Mouse (Mus musculus) mouse trophoblast stem cell (cell line): ENCODE results near the gene Acadsb.
"Not testable (repeated sequence)": the region's sequence is repeated elsewhere in the genome, so short reads cannot be mapped to it uniquely, and the experiment has no call there.

Experiments used
- in situ Hi-C, 2 experiments: fragments of 300-500 bp; cut with MseI, MboI; formaldehyde crosslinking; loops; 2 replicates in 1 of 2; 3 replicates in 1 of 2; pipeline ENCODE4 v1.15.1; 2025

The Acadsb gene

DNA sequence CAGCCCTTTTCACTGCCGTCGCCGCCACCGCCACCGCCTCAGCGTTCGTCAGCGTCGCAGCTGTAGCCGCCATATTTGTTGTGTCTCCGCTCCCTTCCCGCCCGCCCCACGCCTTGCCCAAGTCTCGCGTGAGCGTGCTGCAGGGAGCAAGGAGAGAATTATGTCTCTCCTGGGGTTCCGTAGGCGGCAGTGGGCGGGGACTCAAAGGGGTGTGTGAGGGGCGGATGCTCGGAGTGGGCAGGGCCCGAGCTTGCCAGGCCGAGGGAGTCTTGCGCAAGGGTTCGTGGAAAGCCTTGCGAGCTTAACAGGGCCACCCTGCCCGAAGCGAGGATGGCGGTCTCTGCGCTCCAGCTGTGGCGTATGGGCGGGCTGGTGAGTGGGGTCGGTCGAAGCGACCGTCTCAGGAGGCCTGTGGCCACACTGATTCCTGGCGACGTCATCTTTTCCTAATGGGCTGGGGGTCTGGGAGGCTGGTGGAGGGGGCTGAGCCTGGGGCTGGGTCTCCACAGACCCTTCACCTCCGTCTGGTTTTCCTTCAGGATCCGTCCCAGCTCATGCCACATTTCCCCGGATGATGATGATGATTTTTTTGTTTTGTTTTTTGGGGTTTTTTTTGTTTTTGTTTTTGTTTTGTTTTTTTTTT, at the start of gene Acadsb, which contains the start of gene Ikzf5:
TSS of gene Acadsb (plus strand) at position 186 of the 643 bp plus-strand sequence.
TSS of gene Ikzf5 (minus strand) at position 106 of the 643 bp plus-strand sequence.
- in situ Hi-C loops, result no loop called here

DNA sequence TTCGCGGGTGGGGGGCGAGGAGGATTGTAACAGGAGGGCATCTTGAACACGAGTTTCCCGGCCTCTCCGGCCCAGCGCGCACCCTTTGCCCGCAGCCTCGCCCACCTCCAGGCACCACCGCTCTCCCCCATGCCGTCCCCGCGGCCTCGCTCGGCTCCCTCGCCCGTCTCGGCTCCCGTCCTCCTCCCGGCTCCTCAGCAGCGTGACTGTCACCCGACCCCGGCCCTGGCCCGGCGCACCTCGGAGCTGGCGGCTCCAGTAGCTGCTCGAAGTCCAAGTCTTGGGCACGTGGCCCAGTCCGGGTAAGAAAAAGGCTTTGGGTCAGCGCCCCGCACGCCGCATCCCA, 48.2 kb upstream of the Acadsb start:
- in situ Hi-C loops, result no loop called here

DNA sequence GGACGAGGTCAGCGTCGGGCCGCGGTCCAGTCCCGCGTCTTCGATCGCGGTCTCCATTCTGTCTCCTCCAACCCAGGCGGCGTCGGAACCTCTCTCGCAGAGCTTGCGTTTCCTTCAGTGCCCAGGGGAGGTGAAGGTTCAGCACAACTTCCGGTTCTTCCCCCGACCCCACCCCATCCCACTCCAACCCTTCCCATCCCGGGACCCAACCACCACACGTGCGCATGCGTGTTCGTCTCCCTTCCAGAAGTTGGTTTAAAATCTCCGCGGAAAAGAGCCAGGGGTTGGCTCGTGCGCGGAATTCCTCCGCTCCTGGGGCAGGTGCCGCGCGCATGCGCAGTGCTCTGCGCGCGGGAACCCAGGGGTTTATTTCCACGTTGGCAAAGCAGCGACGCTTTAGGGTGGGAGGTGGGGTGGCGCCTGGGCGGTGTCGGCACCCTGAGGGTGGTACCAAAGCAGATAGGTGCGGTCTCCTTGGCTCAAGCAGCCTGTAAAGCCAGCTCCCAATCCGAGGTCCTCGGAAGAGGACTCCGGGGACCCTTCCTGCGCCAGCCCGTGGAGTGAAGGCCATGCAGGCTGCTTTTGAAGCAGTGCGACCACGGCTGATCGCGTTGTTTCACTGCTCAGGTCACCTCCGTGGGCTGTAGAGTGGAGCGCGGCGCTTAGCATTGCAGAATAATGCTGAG, 47.6 kb upstream of the Acadsb start, which contains the start of gene 2310057M21Rik:
TSS of gene 2310057M21Rik (minus strand) at position 145 of the 686 bp plus-strand sequence.
- in situ Hi-C loops, result no loop called here

DNA sequence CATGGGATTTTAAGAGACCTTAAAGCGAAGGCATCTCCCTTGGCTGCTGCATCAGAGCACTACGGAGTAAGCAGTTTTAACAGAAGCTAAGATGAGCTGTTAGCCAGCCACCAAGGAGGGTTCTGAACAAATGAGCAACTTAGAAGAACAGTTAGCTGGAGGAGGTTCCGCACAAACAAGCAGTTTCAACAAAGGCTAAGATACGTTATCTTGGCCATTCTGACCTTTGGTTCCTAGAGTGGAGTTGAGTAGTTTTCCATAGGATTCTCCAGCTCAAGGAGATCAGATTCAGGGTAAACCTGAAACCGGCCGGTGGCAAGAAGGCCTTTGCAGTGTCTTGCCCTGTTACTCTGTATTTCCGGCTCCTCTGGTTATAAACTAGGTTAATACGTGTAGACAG, 46.3 kb upstream of the Acadsb start:
- in situ Hi-C loops, result no loop called here

DNA sequence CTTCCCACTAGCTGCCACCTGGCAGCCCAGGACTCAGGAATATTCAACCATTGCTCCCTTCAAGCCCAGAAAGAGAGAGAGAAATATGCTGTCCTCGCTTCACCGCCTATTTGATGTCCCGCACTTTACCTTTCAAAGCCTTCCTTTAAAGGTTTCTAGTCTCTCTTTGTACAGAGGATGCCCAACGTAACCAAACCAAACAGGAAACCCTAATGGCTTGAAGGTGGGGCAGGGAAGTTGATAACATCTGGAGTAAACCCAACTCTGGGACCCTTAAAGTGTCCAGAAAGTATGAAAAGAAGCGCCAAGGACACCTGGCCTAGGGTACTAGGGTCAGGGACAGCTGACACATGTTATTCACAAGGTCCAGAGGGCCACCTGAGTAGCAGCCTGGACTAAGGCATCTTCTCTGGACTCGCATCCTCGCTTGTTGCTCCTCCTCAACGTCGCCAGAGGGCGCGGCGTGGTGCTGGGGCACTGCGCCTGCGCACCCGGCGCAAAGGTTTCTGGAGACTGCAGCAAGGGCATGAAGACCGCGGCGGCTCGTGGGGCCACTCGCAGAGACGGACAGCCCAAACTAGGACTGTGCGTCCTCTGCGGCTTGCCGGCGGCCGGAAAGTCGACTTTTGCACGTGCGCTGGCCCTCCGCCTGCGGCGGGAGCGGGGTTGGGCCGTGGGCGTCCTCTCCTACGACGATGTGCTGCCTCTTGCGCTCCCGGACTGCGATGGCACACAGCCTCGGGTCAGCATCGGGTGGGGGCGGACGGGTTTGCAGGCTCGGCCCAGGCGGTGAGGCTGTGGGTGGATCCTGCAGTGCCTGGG, 39.5 kb upstream of the Acadsb start, which contains the start of gene Pstk:
TSS of gene Pstk (plus strand) at position 494 of the 822 bp plus-strand sequence.
- in situ Hi-C loops, result no loop called here

DNA sequence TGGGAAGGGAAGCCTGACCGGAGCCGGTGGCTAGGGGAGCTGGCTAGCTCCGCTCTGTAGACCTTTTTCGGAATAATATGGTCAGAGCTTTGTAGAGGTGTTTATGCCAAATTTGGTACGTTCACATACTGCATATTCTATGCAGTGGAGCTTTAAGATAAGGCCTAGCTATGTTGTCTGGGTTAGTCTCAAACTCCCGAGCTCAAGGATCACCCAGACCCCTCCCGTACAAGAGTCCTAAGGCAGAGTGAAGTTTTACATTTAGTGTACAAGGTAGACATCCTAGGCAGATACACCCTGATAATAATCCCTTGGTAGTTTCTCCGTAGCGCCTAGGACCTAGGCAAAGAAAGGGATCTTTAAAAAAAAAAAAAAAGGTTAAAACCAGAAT, 38.9 kb upstream of the Acadsb start:
- in situ Hi-C loops, result no loop called here

DNA sequence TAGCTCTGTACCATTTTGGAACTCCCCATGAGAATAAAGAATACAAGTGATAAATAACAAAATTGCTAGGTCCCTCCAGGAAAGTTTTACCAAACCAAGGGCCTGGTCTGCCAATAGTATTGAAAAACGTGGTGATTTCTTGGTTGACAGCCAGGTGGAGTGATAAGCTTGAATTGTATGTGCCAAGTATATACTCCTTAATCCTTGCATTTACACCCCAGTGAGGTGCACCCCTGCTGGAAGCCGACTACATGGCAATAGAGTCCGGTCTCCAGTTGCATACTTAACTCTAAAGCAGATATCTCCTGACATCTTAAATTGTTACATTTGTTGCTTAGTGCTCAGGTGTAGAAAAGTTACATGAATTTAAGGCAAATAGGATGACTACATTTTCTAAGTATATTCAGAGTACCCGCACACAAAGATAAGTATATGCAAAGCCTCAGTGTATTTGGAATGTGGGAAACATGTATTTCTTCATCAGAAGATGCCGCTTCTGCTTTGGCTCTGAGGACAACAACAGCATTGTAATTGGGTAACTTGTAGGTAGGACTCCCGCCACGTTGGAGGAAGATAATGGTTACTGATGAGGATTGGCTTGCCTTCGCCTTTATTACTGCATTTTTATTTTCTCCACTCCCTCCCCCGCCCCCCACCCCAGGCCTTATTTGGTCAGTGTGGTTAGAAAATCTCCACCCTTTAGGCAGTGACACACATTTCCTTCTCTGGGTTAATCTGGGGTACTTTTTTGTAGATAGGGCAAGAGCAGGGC, 38.3 kb upstream of the Acadsb start:
- in situ Hi-C loops, result no loop called here

DNA sequence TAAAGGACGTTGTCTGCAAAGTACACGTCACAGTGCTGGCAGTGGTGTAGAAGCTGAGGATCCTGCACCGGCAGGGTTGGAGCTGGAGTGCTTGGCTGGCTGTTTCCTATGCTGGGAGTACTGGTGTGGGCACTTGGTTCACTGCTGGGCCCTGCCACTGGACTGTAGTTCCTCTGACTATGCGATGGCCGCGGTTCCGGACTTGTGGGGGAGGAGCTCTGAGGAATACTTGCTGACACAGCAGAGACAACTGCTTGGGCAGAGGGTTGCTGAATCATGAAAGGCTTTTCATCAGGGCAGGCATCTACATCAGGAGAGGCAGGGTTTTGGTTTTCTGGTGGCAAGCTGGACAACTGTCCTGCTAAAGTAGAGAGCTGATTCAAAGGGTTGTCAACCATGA, 18.6 kb upstream of the Acadsb start:
- in situ Hi-C loops, result not testable (repeated sequence)

DNA sequence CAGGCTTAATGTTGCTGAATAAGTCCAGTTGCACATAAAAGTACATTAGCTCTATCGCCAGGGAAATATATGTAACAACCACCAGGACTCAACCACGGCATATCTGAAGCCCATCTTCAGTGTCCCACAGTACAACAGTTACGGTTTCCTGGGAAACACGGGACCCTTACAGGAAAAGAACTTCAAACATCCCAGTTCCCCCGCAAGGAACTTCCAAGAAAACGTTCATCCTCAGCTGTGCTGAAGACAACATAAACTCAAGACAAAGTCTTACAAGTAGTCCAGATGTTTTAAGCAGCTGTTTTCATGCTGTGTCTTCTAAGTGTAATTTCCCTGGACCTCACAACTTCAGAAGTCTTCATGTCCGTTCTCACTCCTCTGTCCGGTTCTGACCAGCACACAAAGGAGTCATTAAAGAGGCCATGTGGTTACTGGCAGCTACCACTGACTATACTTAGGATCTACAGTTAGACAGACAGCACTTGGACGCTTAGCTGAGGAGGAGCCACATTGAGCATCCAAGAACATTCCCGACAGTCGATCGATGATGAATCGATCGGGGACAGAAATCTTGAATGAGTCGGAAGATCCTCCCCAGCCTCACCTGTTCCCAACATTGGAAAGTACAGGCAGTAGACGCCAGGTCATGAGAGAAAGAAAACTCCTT, 947 bp upstream of the Acadsb start:
- in situ Hi-C loops, result no loop called here

DNA sequence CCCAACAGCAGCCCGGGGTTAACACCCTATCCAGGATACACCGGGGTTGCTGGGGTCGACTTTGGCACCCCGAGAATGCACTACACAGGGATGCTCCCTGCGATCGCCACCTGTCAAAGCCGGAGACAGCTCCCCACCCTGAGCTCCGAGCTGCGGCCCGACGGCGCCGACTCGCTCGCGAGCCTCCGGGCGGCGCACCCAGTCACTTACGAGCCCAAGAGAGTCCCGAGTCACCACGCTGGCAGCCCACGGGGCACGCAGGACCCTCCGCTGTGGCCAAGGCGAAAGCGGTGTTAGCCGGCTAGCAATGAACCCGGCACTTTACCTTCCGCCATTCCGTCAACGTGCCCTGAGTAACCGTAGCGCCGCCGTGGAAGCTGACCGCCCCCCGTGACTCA, 414 bp upstream of the Acadsb start:
- in situ Hi-C loops, result no loop called here

DNA sequence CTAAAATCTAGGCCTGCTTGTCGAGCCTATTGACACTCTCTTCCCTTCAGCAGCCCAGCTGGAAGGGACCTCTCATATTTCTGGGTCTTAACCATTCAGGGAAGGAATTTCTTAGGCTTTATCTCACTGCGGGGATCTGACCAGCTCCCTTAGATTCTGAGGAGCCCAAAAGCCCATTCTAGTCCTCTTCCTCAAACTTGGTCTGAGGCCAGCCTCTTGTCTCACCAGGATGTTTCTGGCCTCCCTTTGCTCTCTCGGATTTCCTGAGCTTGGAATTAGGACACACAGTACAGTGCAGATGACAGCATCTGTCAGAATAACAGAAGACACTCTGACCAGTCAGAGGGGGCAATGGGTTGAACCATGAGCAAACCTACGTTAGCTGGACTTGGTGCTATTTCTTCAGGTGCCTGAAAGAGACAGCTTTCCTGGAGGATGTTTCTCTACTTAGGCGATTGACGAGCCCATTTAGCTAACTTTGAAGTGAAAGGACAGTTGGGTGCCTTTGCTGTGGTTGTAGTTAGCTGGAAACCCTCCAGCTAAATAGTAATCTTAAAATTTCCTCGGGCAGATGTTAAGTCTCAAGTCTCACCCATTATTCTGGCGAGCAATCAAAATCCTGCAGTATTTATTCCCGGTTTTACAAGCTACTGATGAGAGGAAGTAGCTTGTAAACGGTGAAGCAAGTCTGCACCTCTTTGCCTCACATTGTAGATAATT, 980 bp downstream of the Acadsb start:
- in situ Hi-C loops, result no loop called here

DNA sequence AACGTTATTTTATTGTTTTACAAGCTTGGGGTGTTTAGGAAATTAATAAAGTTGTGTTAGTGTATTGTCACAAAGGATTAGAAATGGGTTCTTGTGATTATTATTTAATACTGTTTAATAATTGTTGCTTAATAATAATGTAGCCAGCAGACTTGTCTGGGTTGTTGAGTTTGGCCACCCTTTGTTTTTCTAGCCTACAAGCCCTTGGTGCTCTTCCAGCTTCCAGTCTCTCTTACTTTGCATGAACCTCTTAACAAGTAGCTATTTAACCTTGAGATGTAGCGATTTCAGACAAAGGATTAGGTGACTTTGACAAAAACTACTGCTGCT, 1.5 kb downstream of the Acadsb start:
- in situ Hi-C loops, result no loop called here

DNA sequence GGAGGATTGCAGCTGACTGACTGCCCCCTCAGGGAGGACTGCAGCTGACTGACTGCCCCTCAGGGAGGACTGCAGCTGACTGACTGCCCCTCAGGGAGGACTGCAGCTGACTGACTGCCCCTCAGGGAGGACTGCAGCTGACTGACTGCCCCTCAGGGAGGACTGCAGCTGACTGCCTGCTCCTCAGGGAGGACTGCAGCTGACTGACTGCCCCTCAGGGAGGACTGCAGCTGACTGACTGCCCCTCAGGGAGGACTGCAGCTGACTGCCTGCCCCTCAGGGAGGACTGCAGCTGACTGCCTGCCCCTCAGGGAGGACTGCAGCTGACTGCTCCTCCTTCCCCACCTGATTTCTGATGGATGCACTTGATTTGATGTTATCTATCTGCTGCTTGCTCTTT, 6.3 kb downstream of the Acadsb start:
- in situ Hi-C loops, result not testable (repeated sequence)

DNA sequence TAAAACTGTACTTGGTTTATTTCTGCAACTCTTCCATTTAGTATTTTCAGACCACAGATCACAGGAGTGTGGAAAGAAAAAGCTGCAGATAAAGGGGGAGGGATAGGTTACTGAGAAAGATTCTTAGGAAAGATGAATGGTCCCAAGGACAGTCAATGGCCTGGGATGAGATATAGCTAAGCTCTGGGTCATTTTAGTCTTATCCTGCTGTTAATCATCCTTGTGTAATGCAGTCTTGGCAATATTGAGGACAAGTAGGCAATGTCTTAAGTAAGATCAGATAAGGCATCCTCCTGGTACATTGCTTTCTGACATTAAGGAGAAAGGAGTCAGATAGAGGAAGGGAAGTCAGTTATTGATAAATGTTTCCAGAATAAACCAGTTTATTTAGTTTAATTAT, 7.2 kb downstream of the Acadsb start:
- in situ Hi-C loops, result no loop called here

DNA sequence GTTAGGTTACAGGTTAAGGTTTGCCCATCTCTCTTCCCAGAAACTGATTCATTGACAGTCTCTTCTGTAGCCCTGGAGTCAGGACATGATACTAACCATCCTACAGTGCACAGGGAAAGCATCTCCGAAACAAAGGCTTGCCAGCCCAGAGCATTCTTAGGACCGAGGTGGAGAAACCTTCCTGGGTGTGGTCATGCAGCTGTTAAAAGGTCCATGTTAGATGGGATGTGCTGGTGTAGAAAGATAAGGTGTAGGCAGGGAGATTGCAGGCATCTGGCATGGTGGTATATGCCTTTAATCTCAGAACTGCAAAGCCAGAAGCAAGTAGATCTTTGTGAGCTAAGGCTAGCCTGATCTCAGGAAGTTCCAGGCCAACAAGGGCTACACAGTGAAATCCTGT, 14.5 kb downstream of the Acadsb start:
- in situ Hi-C loops, result no loop called here

DNA sequence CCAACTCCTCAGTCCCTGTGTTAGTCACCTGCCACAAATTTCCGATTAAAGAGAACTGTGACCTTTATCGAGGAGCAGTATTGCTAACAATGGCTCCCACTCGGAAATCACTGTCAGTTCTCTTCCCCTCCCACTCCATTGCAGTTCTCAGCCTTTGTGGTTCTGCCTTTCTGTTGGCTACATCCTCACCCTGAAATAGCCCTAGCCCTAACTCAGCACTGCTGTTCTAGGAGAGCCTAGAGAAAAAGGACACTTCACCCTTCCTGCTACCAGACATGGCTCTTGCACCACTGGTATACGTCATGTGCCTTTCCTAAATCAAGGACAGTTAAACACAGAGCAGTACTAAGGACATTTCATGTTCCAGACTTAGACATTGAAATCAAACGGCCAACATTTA, 16.9 kb downstream of the Acadsb start:
- in situ Hi-C loops, result no loop called here

DNA sequence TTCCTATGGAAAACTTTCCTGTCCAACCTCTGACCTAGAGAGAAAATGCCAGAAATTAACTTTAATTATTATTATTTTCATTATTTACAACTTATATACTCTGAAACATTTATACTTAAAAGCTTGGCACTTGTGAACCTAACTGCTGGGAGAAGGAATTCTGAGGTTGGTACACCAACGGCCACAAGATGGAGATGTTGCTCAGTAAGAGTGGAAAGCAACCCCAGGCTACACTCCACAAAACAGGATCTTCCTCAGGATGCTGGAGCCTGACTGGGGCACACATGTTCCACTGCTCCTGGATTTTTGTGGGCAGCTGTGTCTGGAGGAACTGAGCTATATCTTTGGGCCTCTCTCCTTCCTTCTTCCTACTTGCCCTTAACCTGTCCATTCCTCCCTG, 21.8 kb downstream of the Acadsb start:
- in situ Hi-C loops, result no loop called here

DNA sequence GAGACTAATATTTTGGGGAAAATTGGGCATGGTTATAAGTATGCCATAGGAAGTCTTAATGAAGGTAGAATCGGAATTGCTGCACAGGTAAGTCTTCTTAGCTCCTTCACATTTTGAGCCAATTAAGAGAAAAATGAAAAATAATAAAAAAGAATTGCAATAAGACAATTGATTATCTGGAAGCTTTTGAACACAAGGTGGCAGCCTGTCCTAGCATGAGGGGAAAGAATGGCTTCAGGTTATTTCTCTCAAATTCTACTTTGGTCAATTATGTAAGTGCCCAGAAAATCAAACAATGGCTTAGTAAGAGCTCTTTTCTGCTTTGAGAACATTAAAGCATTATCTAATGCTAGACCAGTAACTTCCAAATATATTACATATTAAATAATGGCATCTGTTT, 23.9 kb downstream of the Acadsb start:
- in situ Hi-C loops, result no loop called here

DNA sequence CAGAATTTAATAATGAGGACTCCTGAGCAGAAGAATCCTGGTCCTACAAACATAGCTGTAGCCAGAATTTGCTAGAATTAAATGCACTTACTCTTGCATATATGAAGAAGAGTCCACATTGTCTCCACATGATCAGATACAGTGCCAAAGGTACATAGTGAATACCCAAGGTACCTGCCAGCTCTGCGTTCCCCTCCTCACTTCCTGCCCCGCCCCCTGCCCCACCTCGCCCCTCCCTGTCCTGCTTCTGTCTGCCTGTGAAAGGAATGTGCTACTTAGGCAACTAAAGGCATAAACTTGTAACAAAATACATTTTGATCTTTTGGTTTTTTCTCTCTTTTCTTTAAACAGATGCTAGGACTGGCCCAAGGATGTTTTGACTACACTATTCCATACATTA, 26.6 kb downstream of the Acadsb start:
- in situ Hi-C loops, result no loop called here

DNA sequence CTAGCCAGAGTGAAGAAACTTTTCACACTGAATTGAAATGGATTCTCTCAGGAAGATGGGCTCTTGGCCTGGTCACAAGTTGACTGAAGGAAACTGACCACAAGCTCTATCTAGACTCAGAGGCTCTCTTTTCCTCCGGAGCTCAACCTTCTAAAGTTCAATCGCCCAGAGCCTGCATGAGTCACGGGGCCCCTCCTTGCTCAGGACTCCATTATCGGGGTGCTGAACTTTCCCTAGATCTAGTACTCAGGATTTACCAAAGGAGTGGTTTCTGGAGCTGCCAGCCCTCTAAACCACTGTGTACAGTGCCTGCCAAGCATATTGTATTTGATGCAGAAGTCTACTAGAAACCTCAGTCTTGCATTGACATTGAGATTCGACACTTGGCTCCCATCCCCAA, 46.3 kb downstream of the Acadsb start:
- in situ Hi-C loops, result no loop called here

DNA sequence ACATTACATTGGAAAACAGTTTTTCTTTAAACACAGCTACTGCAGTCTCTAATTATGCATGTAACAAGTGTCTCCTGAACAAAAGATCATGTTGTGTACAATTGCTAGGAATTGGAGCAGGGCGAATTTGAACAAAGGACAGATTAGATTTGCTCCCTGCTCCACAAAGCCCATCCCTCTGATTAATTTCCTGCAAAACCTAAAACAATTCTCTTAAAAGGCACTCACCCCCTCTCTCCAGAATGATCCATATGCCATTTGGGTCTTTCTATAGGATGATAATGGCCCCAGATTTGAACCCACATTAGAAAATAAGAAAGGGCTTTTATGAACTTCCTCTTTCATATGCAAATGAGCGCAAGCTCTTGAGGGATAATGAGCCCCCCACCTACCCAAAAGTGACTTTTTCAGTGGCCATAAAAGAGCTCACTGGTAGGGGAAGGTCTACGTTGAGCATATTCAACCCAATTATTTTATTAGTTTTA, 54.8 kb downstream of the Acadsb start:
- in situ Hi-C loops, result no loop called here
